Mouse (Mus musculus): ENCODE data around the gene Ldhd.
"Not testable (repeated sequence)": the region's sequence is repeated elsewhere in the genome, so short reads cannot be mapped to it uniquely, and the experiment has no call there.

The Ldhd gene

GRCm38 (mm10) chr8:111630105-111630521 lies at the start of gene Ldhd:
TSS of gene Ldhd (minus strand) at chr8:111630374.
- DNase-seq (ENCODE audit: low spot score), result peak; percentile 54

GRCm38 (mm10) chr8:111678848-111679247 lies 48.7 kb upstream of the Ldhd start:
- DNase-seq (ENCODE audit: low spot score), result no peak

GRCm38 (mm10) chr8:111678111-111678510 lies 47.9 kb upstream of the Ldhd start:
- DNase-seq (ENCODE audit: low spot score), result peak; percentile 54

- no peak for DNase-seq (ENCODE audit: low spot score)
These were observed 46.1 kb upstream of the Ldhd start for GRCm38 (mm10) chr8:111676237-111676636.

GRCm38 (mm10) chr8:111666751-111667150 lies 36.6 kb upstream of the Ldhd start:
- no peak for DNase-seq (ENCODE audit: low spot score)

- DNase-seq (ENCODE audit: low spot score), result peak; percentile 81
These were observed 32.3 kb upstream of the Ldhd start for GRCm38 (mm10) chr8:111662473-111662872.

GRCm38 (mm10) chr8:111658819-111659423 lies 28.7 kb upstream of the Ldhd start:
- no peak for DNase-seq (ENCODE audit: low spot score)

GRCm38 (mm10) chr8:111657312-111657854 lies 27.2 kb upstream of the Ldhd start:
- no peak for DNase-seq (ENCODE audit: low spot score)

- no peak for DNase-seq (ENCODE audit: low spot score)
These were observed 23.4 kb upstream of the Ldhd start for GRCm38 (mm10) chr8:111653524-111653923.

- DNase-seq (ENCODE audit: low spot score), result no peak
These were observed 20.5 kb upstream of the Ldhd start for GRCm38 (mm10) chr8:111650651-111651050.

GRCm38 (mm10) chr8:111648834-111649233 lies 18.7 kb upstream of the Ldhd start:
- DNase-seq (ENCODE audit: low spot score), result no peak

GRCm38 (mm10) chr8:111645715-111646114 lies 15.5 kb upstream of the Ldhd start:
- DNase-seq (ENCODE audit: low spot score), result no peak

GRCm38 (mm10) chr8:111644286-111645051 lies 14.3 kb upstream of the Ldhd start:
- DNase-seq (ENCODE audit: low spot score), result not testable (repeated sequence)

GRCm38 (mm10) chr8:111643264-111644141 lies 13.3 kb upstream of the Ldhd start, which contains the start of gene Zfp1:
TSS of gene Zfp1 (plus strand) at chr8:111643401.
- peak; percentile 83 for DNase-seq (ENCODE audit: low spot score)

- DNase-seq (ENCODE audit: low spot score), result no peak
These were observed 12.7 kb upstream of the Ldhd start for GRCm38 (mm10) chr8:111642939-111643263.

GRCm38 (mm10) chr8:111642496-111642895 lies 12.3 kb upstream of the Ldhd start:
- no peak for DNase-seq (ENCODE audit: low spot score)

GRCm38 (mm10) chr8:111641064-111641463 lies 10.9 kb upstream of the Ldhd start:
- DNase-seq (ENCODE audit: low spot score), result no peak

- no peak for DNase-seq (ENCODE audit: low spot score)
These were observed 7.9 kb upstream of the Ldhd start for GRCm38 (mm10) chr8:111638086-111638485.

GRCm38 (mm10) chr8:111632976-111633375 lies 2.8 kb upstream of the Ldhd start:
- no peak for DNase-seq (ENCODE audit: low spot score)

GRCm38 (mm10) chr8:111631589-111631988 lies 1.4 kb upstream of the Ldhd start:
- DNase-seq (ENCODE audit: low spot score), result no peak

- DNase-seq (ENCODE audit: low spot score), result no peak
These were observed 1.2 kb downstream of the Ldhd start for GRCm38 (mm10) chr8:111628894-111629501.

- no peak for DNase-seq (ENCODE audit: low spot score)
These were observed 1.8 kb downstream of the Ldhd start for GRCm38 (mm10) chr8:111628401-111628800.

Measured in urinary bladder, postnatal 25 days (tissue).